Mouse (Mus musculus) megakaryocyte, embryonic 14.5 days (primary cell): Measurements from ENCODE around the gene Pde6g.

Experiments used
- FLI1 ChIP-seq: IDR thresholded peaks from 2 replicates; pipeline ENCODE4 v1.6.1; 2012; ENCODE audit warnings: low read length, inconsistent platforms, mixed read lengths
- GATA1 ChIP-seq: IDR thresholded peaks from 3 replicates; pipeline ENCODE4 v1.6.1; 2012; ENCODE audit warnings: mixed read lengths, low read length, inconsistent platforms, borderline replicate concordance

DNA sequence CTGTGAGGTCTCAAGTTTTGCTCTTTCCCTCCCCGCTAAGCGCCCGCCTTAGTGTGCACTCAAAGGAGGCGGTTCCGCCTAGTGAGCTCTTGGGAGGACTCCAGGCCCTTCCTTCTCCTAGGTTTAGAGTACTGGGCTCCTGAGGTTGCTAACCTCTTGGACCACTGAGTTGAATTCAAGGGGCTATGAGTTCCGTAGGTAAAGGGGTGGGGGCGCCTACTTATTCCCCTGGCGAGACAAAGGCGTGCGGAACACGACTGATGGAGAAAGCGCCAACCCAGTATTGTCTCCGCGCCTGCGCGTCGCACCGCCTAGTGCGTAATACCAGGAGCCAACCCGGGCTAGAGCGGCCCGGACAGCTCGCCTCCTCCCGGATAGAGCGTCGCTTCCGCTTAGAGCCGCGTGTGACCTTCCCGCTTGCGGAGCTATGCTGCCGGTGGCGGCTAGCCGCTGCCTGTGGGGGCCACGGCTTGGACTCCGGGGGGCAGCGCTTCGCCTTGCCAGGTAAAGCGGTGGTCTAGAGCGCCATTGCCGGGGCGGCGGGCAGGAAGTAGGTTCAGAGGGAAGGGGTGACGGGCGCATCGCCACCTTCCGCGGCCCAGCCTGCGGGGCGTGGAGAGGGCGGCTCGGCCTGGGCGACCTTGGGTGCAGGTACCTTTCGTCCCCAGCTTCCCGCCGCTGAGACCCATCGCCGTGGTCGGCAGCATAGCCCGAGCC lies 31.1 kb upstream of the Pde6g start, which contains the start of gene Mrpl12:
- TF ChIP-seq GATA1 = no peak
- TF ChIP-seq FLI1 = no peak
